Mouse (Mus musculus) forelimb bud, embryonic 11.5 days (tissue): ENCODE data around the gene A430078G23Rik.
A peak's percentile ranks its signal among the peaks of the same experiment; 100 is the strongest.

Source experiments
- DNase-seq: peaks from one replicate; pipeline ENCODE4 v3.0.0-alpha.2; 2012; ENCODE audit warnings: low read depth, low spot score

Gene A430078G23Rik

GRCm38 (mm10) chr8:3411085-3411484, 57.9 kb downstream of the A430078G23Rik start:
- DNase-seq = no peak

GRCm38 (mm10) chr8:3411901-3412301, 58.7 kb downstream of the A430078G23Rik start:
- DNase-seq = no peak

- DNase-seq = no peak
Observed at GRCm38 (mm10) chr8:3412816-3413215, 59.6 kb downstream of the A430078G23Rik start.

GRCm38 (mm10) chr8:3414639-3415190, 61.5 kb downstream of the A430078G23Rik start:
- DNase-seq = no peak

- DNase-seq = no peak
Observed at GRCm38 (mm10) chr8:3415259-3415658, 62.0 kb downstream of the A430078G23Rik start.

- no peak for DNase-seq
Observed at GRCm38 (mm10) chr8:3415661-3416060, 62.4 kb downstream of the A430078G23Rik start.

- DNase-seq = no peak
Observed at GRCm38 (mm10) chr8:3416846-3417245, 63.6 kb downstream of the A430078G23Rik start.

GRCm38 (mm10) chr8:3417455-3417854, 64.2 kb downstream of the A430078G23Rik start:
- no peak for DNase-seq

GRCm38 (mm10) chr8:3418101-3418500, 64.9 kb downstream of the A430078G23Rik start:
- DNase-seq = no peak

- DNase-seq = peak; percentile 74
Observed at GRCm38 (mm10) chr8:3420105-3420706, 67.0 kb downstream of the A430078G23Rik start.

GRCm38 (mm10) chr8:3421507-3421906, 68.3 kb downstream of the A430078G23Rik start:
- no peak for DNase-seq

GRCm38 (mm10) chr8:3425217-3425616, 72.0 kb downstream of the A430078G23Rik start:
- no peak for DNase-seq

- no peak for DNase-seq
Observed at GRCm38 (mm10) chr8:3426211-3426610, 73.0 kb downstream of the A430078G23Rik start.

- no peak for DNase-seq
Observed at GRCm38 (mm10) chr8:3428426-3428825, 75.2 kb downstream of the A430078G23Rik start.

GRCm38 (mm10) chr8:3429966-3430365, 76.8 kb downstream of the A430078G23Rik start:
- no peak for DNase-seq

- no peak for DNase-seq
Observed at GRCm38 (mm10) chr8:3431113-3431512, 77.9 kb downstream of the A430078G23Rik start.

GRCm38 (mm10) chr8:3436492-3436891, 83.3 kb downstream of the A430078G23Rik start:
- DNase-seq = no peak

- no peak for DNase-seq
Observed at GRCm38 (mm10) chr8:3439510-3439909, 86.3 kb downstream of the A430078G23Rik start.
